Mouse (Mus musculus) spleen, embryonic (tissue): ENCODE data around the gene Zfp619.
"Not testable (repeated sequence)": the region's sequence is repeated elsewhere in the genome, so short reads cannot be mapped to it uniquely, and the experiment has no call there.

Source experiments
- CTCF ChIA-PET: fragments of 350-600 bp; sonication (Branson Sonifier 250); formaldehyde crosslinking; loops from one replicate; lab custom pipeline; 2022; lab: Charles Lee

Gene Zfp619

GRCm38 (mm10) chr7:39588471-39589041 is 71.0 kb downstream of the Zfp619 start:
- CTCF ChIA-PET: not testable (repeated sequence)

- CTCF ChIA-PET: not testable (repeated sequence)
These were observed 71.5 kb downstream of the Zfp619 start for GRCm38 (mm10) chr7:39589044-39589443.
